Mouse (Mus musculus) megakaryocyte, embryonic 14.5 days (primary cell): ENCODE measurements around the gene Ush1c.

Experiments
- FLI1 ChIP-seq: IDR thresholded peaks from 2 replicates; pipeline ENCODE4 v1.6.1; 2012; ENCODE audit warnings: low read length, inconsistent platforms, mixed read lengths
- GATA1 ChIP-seq: IDR thresholded peaks from 3 replicates; pipeline ENCODE4 v1.6.1; 2012; ENCODE audit warnings: mixed read lengths, low read length, inconsistent platforms, borderline replicate concordance

DNA sequence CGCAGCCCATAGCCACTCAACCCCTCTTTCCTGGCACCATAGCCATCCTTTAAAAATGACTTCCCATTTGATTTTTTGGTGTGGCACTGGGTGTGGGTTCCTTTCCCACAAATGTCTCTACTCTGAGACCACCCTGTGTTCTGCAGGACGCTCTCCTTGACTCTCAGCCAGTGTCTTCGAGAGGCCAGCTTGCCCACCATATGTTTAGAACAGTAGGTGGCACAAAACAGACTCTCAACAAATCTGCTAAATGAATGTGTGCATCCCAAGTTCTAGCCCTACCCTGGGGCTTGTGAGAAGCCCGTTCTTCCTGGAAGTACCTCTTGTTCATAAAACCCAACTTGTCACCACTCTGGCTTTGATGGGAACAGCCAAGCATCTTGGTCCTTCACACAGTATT, 1.8 kb upstream of the Ush1c start:
- no peak for TF ChIP-seq GATA1
- no peak for TF ChIP-seq FLI1
